Mouse (Mus musculus): ENCODE measurements around the gene Ccng1.

The Ccng1 gene

DNA sequence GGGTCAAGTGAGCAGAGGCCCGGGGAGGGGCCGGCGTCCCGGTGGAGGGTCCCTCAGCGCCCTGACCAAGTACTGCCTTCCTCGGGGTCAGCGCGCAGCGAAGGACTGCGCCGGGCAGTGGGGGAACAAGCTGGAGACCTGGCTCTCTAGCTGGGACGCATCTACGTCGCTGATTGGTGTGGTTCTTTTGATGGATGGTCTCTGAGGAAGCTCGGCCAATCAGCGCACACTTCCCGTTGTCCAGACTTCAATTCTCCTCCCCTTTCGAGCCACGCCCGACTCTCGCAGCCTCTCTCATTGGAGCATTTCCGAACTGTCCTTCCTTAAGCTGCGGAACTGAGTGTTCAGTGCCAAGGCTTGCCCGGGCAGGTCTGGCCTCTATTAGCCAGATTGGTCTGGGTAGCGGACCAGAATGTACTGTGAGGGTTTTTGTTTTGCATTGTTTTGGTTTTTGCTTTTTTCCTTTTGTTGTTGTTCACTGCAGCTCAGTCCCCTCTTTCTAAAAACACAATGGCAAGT lies at the start of gene Ccng1:
Ccng1 (minus strand) TSS at position 203 of the 519 bp plus-strand sequence.
- peak; percentile 90 for DNase-seq

DNA sequence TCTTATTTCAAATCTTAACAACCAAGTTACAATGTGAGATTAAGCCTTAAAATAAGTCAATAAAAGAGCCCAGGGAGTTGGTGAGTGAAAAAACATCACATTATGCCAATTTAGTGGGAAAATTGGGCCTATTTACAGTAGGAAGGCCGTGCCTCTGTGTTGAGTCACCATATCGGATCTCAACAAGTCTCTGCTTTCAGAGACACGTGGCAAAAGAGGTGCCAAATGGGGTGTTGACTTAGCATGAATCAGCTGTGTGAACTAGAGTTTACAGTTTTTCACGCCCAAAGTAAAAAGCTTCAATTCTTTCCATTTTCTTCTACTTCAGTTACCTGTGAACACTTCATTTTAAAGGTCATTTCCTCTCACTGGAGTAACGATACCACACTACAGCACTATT lies 35.2 kb upstream of the Ccng1 start:
- DNase-seq, result no peak

DNA sequence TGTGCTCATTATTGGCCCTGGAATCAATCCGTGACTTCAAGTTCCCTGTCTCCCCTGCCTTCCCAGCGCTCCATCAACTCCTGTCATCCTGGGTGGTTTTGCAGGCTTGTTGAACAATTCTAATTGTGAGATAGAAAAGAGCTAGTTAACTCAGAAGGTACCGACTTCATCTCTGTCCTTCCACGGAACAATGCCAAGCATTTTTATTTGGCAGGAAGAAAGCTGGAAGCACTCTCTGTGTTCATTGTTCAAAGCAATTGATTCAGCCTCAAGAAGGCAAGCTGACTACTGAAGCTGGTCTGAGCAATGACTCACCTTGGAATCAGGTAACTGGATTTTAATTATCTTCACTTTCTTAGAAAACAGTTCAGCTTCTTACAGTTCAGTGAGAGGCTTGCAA lies 34.6 kb upstream of the Ccng1 start:
- DNase-seq, result no peak

DNA sequence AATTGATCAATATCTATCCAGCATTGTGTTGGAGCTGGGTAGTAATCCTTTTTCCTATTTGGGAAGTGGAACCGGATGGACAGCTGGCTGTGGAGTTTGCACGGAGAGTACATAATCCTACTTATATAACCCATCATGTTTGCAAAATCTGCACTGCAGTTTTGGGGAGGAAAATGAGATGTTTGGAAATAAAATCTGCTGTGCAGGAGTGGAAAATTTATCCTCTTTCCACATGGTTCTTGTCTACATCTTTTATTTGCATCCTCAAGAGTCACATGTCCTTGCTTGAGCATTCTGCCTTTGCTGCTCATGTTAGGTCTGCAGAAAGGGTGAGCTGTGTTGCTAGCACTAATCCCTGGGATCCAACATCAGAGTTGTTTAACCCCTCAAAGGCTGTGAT lies 31.8 kb upstream of the Ccng1 start:
- no peak for DNase-seq

DNA sequence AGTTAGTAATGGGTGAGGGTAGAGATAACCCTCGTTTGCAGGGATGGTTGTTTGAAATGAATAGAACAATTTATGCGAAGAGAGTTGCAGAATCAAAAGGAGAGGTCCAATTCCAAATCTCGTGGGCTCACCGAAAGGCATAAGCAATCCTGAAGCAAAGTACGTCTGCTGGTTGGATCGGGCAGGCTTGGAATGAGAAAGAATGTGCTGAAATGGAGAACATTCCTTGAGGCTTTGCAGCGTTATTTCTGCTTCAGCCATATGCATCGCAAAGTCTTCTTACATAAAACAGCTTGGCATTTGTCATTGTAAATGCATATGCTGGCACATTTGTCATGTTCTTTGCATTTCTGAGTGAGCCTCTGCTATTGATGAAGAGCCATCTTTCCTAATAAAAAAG lies 29.2 kb upstream of the Ccng1 start:
- DNase-seq, result no peak

DNA sequence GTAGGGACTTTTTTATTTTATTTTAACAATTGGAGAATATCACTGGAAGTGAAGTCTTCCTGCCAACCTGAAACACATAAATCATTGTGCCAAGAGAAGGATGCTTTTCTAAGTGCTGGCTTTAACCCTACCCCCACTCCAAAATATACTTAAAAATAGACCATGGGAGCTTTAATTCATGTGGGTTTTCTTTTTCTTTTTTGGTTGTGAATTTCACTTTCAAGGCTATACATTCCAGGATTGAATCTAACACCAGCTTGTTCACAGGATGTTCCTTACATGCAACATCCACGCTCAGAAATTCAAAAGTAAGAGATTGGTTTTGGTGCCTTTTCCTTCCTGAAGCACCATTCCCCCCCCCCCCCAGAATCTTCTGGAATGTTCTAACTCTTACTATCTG lies 28.2 kb upstream of the Ccng1 start:
- no peak for DNase-seq

DNA sequence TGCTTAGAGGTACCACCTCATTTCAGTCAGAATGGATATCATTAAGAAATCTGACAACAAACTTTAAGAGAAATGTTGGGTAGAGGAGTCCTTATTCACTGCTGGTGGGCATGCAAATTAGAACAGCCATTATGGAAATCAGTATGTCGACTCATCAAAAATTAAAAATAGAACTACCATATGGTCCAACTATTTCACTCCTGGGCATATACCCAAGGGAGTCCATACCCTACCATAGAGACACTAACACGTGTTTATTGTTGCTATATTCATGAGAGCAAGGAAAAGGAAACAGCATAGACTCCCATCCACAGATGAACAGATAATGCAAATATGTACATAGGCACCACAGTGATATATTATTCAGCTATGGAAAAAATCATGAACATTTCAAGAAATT lies 26.7 kb upstream of the Ccng1 start:
- no peak for DNase-seq

DNA sequence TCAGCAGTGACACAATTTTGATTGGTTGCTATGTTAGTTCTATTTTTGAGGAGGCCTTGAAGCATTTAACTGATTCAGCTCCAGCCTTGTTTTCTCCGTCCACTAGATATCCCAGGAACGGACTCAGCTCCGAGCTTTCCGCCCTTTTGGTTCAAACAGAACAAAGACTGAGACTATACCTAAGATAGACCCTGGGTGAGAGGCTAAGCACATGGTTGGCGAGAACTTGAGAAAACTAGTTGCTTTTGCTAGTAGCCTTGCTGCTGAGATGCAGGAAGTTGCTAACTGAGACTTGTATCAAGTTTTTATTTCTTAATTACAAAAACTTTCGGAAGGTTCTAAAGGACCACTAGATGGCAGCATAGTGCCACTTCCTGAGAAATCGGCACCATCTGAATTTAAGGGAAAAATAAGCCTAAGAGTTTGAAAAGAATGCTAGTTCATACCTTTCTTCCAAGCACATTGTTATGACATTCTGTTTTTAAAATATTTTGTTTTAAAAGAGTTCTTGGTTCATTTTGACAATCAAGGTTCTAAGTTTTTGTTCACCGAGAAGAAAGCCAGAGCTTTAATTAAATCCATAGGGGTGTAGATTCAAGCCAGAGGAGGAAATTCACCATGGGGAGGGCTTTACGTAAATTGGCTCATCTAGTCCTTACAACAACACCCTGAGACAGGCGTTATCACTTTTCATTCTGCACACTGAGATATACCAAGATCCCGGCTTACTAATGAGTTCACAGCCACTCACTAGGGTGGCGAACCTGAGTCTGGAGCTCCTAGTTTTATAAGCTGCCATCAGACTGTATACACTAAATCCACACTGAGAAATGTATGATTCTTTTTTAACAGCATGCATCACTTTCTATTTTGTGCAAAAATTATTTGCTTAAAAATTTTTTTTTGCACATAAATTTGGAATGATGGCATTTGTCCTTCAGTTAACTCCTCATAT lies 20.5 kb upstream of the Ccng1 start:
- DNase-seq, result no peak

DNA sequence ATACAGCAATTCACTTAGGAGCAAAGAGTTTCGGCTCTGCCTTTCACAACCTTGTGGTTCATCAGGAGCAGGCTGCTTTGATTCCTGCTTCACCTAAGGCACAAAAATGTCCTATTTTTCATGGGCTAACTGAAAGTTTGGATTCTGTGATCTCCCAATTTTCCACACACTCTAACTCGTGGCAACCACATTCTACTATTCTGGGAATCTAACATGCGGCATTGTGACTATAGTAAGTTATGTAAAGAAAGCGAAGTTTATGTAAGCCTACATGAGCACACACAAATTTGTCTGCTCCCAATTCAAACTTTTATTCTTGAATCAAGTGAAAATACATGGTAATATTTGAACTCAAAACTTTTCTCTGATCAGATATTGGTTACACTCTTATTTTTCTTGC lies 9.6 kb upstream of the Ccng1 start:
- DNase-seq, result no peak

DNA sequence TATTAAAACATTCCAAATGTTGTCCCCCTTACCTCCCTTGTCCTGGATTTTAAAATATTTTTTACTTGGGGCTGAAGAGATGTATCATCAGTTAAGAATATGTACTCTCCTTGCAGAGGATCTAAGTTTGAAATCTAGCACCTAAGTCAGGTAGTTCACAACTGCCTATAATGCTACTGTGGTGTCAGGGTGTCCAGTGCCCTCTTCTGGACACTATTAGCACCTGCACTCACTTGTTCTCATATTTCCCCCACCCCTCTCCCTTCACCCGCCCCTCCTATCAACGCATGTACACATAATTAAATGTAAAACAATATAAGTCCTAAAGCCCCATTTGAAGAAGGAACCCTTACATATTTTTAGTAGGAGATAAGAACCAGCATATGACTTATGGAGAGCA lies 8.3 kb upstream of the Ccng1 start:
- no peak for DNase-seq

DNA sequence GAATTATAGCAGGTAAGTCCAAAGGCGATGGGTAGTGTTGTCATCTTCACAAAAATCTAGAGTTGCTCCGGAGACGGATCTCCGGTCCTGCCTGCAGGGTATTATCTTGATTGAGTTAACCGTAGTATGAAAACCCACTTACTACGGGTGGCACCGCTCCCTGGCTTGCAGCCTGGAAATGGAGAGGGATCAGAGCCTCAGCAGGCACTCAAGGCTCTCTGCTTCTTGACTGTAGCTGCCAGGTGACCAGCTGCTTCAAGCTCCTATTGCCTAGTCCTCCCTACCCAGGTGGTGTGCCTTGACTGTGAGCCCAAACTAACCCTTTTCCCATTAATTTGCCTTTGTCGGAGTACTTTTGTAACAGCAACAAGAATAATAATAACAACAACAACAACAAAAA lies 4.8 kb upstream of the Ccng1 start:
- peak; percentile 13 for DNase-seq

DNA sequence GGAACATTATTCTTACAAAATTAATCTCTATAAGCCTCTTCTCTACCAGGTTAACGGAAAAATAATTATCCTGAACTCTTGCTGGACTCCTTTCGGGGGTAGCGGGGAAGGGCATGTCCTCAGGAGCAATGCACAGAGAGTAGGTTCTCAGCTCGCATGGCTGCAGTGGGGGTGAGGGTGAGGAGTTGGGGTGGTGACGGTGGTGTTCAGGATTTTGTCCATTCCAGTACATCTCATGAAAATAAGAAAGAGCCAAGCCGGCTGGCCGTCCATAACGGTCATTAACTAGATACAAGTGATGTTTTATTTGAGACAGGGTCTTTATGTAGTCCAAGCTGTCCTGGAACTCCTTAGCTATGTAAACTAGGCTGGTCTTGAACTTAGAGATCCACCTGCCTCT lies 857 bp upstream of the Ccng1 start:
- DNase-seq, result no peak

DNA sequence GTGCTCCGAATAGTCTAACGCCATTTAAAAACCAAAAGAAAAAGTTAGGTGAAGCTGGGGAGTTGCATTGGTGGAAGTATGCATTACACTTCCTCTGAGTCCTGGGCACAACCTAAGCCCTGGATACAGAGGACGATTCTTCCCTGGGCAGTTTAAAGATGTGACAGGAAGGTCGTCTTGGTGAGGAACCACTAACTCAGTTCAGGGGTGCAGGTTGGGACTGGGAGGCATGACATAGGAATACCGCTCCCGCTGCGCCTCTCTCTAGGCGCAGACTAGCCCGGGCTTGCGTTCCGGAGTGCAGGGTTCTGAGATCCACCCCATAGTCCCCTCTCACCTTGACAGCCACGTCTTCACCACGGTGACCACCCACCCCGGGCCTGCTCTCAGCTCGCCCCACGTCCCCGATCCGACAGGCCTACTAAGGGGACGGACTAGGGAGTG lies 425 bp downstream of the Ccng1 start:
- DNase-seq, result peak; percentile 11

DNA sequence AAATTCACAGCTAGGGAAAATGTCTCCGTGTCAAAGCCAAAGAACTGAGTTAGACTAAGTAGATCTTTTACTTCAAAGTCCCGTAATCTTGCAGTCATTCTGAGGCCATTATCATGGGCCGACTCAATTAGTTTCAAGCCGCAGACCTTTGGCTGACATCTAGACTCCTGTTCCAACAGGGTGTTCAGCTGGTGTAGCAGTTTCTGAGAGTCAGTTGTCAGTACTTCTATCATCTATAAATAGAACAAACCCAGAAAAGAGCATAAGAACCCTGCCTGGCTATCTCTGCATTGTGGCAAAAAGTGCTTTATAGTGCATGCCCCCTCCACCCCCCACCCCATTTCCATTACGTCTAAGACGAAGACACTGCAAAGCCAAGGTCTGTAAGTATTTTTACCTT lies 1.3 kb downstream of the Ccng1 start:
- DNase-seq, result no peak

DNA sequence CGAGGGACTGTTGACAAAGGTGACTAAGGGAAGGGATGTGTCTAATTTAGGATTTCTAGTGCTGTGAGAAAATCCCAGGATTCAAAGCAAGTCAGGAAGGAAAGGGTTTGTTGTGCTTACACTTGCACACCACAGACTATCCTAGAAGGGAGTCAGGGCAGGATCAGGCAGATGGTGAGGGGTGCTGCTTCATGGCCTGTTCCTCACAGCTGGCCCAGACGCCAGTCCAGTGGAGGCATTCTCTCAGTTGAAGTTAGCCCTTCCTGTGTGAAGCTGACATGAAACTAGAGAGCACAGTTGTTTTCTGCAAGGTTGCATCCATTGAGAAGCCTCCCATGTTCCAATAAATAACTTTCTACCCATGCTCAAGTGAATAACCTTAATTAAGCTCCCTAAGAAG lies 7.4 kb downstream of the Ccng1 start:
- DNase-seq, result no peak

DNA sequence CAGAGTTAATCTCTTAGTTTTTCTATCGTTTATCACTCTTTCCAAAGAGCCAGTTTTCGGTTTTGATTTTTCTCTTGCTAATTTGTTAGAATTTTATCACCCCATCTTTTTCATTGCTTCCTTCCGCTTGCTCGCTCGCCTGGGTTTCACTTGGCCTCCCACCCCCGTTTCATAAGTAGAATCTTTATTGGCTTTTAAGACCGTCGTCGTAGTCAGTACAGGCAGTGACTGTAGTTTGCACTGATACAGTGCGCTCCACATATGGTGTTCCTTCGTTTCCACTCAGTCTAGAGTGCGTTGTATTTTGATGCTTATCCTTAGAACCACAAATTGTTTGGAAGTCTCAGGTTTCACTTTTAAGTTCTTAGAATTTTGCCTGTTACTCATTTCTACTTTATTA lies 8.8 kb downstream of the Ccng1 start:
- DNase-seq, result no peak

DNA sequence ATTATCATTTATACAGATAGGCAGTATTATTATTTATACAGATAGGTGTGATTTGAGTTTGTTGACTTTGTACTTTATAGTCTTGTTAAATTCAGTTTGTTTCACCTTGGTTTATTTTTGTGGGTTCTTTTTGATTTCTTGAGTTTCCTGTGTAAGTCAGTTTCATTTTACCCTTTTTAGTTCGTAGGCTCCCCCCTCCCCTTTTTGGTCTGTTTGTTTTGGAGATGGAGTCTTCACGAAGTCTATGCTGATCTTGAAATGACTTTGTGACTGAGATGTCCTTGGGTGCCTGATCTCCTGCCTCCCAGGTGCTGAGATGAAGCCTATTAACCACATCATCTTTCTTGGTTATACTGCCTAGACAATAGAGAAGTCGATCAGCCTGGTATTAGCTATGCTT lies 10.8 kb downstream of the Ccng1 start:
- DNase-seq, result no peak

DNA sequence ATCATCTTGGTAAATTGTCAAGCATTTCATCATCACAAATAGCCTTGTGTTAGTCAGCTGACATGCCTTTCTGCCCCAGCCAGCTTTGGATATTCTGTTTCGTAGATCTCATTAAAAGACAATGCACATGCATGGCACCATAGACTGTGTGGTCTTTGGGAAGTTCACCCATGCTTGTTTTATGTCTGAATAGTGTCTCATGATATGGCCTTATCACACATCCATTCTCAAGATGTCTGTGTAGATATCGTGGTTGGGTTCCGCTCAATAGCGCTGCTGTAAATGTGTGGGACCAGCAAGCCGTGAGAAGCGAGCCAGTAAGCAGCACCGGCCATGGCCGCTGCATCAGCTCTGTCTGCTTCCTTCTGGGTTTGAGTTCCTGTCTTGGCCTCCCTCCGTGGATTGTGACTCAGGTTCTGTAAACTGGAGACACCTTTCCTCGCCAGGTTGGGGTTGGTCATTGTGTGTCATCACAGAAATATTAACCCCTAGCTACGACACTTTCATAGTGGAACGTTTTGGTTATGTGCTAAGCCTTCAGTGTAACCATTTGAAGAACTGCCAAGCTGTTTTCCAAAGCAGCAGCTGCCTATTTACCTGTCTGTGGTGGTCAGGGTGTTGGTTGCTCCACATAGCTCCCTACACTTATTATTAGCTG lies 13.4 kb downstream of the Ccng1 start:
- no peak for DNase-seq

DNA sequence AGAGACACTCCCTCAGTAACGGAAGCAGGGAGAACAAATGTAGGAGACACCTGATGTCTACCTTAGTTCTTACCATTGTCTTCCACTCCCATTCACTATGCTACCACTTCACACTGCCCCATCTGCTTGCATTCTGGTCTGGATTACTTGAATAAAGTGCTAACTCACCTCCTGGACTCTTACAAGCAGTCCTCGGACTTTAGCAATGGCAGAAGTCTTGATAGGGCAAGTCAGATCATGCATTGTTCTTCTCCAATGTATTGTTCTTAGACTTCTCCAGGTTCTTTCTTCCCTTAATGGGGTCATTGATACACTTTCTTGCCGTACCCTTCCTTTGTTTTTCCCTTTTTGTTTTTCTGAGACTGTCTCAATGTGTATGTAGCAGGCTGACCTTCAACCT lies 17.7 kb downstream of the Ccng1 start:
- no peak for DNase-seq

DNA sequence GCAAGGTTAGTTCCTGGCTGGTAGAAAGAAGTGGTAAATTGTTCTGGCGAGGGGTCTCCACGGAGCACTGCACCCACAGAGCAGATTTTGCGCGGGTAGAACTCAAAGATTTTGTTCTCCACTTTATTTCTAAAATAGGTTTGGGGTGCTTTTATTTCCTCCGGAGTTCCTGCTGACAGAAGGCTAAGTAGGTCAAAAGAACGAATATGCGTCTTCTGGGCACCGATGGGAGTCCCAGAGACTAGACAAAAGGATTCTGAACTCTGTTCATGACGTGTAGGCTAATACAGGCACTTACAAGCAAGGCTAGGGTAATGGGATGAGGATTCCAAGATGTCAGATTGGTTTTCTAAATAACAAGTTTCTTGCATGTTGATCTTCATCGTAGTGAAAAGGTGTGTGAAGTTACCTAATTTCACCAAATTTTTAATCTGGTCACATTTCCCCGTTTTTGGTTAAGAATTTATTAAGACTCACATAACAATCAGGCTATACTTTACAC lies 20.8 kb downstream of the Ccng1 start:
- DNase-seq, result no peak

DNA sequence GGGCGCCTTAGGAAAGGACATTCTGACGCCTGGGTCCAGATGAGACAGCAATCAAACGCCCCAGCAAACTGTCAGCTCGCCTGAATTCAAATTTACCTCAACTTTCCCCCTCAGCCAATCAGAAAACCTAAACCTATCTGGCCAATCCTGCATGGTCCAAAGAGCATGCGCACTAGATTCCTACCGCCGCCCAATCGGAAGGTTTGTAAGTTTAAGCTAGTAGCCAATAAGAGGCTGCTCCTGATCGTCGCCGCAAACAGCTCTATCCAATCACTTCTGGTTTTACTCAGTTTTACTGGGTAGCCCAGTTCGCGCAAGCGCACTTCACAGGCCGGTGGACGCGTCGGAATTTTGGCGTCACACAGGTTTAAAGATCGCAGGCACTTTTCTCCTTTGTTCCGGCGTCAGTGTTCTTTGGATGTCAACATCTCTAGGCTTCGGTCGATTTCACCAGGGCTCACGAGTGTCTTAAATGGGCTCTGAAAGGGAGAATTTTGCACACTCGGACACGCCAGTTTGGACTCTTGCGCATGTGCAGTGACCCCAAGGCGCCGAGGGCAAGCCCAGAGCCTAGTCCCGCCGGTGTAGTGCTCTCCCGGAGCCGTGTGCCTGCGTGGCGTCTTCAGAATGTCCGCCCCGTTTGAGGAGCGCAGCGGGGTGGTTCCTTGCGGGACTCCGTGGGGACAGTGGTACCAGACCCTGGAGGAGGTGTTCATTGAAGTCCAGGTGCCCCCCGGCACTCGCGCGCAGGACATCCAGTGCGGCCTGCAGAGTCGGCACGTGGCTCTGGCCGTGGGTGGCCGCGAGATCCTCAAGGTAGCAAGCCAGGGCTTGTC lies 21.6 kb downstream of the Ccng1 start, which contains the start of the genes Hmmr and Nudcd2:
Hmmr (minus strand) TSS at position 84 of the 836 bp plus-strand sequence.
Nudcd2 (plus strand) TSS at position 329 of the 836 bp plus-strand sequence.
- DNase-seq, result peak; percentile 93

DNA sequence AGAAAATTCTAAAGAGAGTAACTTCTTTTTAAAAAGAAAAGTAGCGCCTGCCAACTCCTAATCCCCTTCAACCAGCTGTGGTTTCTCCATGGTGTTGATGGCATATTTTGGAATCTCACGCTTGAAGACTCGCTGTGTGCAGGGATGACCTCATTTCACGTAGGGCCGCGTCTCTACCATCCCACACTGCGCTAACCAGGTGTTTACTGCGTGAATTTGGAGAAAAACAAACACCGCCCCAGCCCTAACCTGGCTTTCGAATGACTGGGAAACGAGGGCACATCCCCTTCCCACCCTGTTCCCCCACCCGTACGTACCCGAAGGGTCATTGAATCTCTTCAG lies 22.1 kb downstream of the Ccng1 start:
- DNase-seq, result no peak

DNA sequence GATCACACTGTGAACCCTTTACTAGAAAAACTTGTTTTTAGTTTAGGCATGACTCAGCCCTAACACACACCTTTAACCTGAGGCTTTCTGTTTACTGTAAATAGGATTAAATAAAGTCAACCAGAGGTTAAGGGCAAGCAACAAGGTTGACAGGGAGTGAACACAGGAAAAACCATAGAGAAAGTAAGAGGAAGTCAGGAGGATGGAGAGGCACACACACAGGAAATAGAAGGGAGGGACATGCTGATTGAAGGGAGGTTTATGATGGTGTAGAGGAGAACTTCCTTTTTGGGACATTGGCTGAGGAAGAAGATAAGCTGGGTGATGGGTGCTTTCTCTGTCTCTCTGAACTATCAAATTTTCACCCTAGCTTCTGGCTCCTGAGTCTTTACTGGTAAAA lies 36.8 kb downstream of the Ccng1 start:
- no peak for DNase-seq
